Mouse (Mus musculus): ENCODE data around the gene Lsamp. TPM values are rescaled to one million over a fixed set of nuclear protein-coding genes. Genes with fewer than 3 reads are reported as not detected.

Lsamp gene
- total RNA-seq, 2 experiments from 2014 or later = 390 to 474 TPM

GRCm38 (mm10) chr16:41846903-41847302 is 1862.7 kb downstream of the Lsamp start:
- DNase-seq (ENCODE audit: extremely low spot score in 1 of 2, low spot score in 1 of 2) = no peak

- DNase-seq (ENCODE audit: extremely low spot score in 1 of 2, low spot score in 1 of 2) = no peak
Measured at GRCm38 (mm10) chr16:41871917-41872593, 1887.9 kb downstream of the Lsamp start.

GRCm38 (mm10) chr16:41888546-41889165 is 1904.5 kb downstream of the Lsamp start:
- DNase-seq (ENCODE audit: extremely low spot score in 1 of 2, low spot score in 1 of 2) = no peak

DNA sequence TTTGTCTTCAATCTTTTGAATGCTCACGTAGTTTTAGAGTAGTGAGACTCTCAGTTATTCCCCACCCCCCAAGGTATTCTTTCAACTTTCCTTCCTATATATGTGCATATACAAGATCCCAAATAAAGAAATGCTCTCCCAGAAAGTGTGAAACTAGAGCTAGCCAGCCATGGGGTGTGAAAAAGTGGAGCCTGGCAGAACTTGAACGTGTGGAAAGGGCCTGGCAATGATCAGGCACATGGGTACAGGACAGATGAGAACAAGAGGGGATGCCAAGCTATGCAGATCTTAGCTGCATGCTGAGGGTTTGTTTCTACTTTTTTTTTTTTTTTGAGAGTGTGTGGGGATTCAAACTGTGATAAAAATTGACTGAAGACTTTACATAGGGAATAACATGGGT is 1916.6 kb downstream of the Lsamp start:
- DNase-seq (ENCODE audit: extremely low spot score in 1 of 2, low spot score in 1 of 2) = no peak

- no peak for DNase-seq (ENCODE audit: extremely low spot score in 1 of 2, low spot score in 1 of 2)
Measured at GRCm38 (mm10) chr16:41903654-41904053, 1919.5 kb downstream of the Lsamp start.

- no peak for DNase-seq (ENCODE audit: extremely low spot score in 1 of 2, low spot score in 1 of 2)
Measured at GRCm38 (mm10) chr16:41912584-41913193, 1928.5 kb downstream of the Lsamp start.

DNA sequence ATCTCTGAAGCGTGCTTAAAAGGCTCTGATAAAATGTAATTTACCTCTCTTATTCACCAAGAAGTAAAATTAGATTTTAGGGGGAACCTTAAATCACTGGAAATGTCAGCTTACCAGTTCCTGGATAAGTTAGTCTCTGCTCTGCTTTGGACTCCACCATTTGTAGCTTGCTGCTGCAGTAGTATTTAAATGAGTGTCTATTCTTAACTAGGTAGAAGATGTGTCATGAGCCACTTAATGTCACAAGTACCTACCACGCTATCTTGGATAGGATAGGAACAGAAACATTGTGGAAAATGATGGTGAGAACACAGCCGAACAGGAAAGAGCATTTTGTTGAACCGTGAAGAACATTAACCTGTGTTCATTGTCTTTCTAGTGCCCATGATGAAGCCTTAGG is 1929.2 kb downstream of the Lsamp start:
- no peak for DNase-seq (ENCODE audit: extremely low spot score in 1 of 2, low spot score in 1 of 2)

DNA sequence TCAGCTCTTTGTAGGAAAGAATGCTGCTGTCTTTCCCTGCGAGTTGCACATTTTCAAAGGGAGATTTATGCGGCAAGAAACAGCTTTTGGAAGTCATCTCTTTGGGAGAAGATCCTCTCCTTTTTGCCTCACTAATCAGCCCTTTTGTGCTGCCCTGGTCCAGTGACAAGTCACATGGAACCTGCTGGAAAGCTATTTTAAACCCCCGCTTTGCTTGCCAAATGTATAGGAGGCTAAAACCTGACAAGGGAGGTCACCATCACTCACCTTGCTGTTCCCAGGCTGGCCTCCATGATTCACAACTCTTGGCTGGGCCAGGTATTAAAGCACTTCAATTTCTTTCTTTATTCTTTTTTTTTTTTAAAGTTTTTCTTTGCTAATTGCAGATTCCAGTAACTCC is 1932.2 kb downstream of the Lsamp start:
- no peak for DNase-seq (ENCODE audit: extremely low spot score in 1 of 2, low spot score in 1 of 2)

DNA sequence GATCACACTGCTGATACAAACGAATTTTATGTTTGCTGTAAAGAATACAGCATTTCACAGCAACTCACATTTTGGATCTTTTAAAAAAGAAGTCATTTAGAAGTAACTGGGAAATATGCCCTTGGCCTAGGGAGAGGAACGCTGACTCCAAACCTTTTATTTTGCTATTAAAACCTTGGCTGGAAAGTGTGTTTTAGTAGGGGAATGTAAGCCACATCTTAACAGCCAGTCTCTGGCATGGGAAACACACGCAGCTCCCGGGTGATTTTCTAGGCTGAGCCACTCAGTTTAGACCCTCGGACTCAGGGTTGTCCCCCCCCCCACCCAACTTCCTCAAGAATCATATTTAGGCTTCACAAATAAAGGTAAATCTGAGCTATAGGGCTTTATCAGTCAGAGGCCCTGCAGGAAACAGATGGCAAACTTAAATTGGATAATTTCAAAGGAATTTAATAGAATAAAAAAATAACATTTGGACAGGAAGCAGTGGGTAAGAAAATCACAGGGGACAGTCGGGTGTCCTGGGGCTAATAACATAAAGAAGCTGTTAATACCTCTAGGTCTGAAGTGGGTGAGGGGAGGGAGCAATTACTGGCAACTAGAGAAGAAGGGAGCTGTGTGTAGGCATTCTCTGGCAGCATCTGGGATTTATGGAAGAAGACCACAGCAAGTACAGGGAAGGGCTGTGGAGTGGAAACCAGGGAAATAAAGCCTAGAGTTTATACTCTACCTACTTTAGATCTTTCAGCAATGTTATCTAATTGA is 1933.1 kb downstream of the Lsamp start:
- no peak for DNase-seq (ENCODE audit: extremely low spot score in 1 of 2, low spot score in 1 of 2)

DNA sequence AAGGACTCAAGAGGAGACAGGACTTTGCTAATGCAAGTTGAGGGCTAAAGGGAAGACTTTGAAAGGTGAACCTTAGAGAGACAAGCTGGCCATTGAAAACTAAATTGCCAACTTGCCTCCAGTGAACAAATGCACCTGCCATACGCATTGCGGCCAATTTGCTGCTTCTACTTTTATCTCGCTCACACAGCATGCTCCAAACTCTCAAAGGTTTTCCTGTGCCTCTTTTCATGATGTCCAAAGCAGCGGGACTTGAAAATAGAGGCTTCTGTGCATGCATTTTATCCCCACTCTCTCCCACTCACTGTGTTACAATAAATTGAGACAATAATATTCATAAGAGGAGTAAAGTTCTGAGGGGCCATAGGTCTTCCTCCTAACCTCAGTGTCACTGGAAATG is 1945.4 kb downstream of the Lsamp start:
- DNase-seq (ENCODE audit: extremely low spot score in 1 of 2, low spot score in 1 of 2) = no peak

GRCm38 (mm10) chr16:41935701-41936100 is 1951.5 kb downstream of the Lsamp start:
- no peak for DNase-seq (ENCODE audit: extremely low spot score in 1 of 2, low spot score in 1 of 2)

GRCm38 (mm10) chr16:41936908-41937595 is 1952.9 kb downstream of the Lsamp start:
- no peak for DNase-seq (ENCODE audit: extremely low spot score in 1 of 2, low spot score in 1 of 2)

GRCm38 (mm10) chr16:41937596-41937990 is 1953.4 kb downstream of the Lsamp start:
- no peak for DNase-seq (ENCODE audit: extremely low spot score in 1 of 2, low spot score in 1 of 2)

DNA sequence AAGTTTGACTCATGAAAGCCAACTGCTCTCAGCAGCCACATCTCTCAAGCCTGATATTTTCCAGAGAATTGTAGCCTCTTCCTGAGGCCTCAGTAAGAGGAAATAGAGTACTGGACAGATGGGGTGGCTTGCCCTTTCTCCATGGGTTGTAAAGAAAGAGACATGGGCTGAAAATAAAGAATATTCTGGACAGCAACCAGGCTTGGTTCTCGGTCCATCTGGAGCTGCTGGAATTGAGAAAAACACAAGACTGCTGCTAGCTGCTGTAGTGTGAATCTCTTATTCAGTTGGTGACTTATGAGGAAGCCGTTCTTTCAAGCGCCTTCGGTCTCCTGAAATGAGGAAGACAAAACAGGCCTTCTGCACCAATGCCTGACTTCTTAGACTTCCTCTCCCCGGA is 1954.1 kb downstream of the Lsamp start:
- no peak for DNase-seq (ENCODE audit: extremely low spot score in 1 of 2, low spot score in 1 of 2)

DNA sequence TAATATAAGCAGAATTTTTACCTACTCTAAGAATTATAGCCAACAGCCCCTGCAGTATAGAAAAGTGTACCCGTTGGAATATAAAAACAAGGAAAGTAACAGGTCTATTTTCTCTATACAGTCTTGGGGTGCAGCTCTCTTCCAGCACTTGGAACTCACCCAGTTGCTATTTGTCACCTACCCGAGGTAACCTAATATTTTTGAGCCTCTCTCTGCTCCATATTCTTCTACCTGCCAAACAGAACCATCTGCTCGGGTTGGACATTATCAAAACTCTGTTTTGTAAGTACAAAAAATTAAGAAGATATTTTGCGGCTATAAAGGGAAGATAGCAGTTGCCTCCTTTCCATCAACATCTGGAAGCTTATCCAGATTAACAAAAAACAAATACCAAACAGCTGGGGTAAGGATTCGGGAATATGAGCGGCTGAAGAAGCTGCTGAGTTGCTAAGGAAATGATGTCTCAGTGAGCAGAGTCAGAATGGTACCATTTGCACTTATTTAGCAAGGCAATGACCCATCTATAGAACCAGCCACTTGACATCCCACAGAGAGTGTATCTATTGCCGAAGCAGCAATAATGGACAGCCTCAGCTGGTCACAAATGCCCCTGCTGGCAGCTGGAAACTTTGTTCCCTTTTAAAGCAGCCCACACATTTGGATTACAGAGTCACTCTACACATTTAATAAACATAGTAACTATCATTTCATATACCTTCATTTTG is 1957.6 kb downstream of the Lsamp start:
- DNase-seq (ENCODE audit: extremely low spot score in 1 of 2, low spot score in 1 of 2) = no peak

DNA sequence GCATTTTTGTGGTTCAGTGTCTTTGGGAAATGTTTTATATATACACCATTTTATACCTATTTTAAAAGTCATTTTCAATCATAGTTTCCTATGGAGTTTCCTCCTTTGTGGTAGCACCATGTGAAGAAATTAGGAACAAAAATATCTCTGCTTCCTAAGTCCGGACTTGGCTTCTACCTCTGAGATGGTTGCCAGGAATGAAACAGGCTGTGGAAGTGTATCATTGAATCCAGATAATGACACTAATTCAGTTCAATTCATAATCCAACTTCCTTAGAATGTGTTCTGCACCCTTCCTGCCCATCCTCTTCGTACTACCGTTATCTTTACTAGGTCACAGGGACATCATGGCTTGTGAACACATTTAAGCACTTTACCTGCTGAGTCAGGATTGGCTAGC is 1973.7 kb downstream of the Lsamp start:
- no peak for DNase-seq (ENCODE audit: extremely low spot score in 1 of 2, low spot score in 1 of 2)

DNA sequence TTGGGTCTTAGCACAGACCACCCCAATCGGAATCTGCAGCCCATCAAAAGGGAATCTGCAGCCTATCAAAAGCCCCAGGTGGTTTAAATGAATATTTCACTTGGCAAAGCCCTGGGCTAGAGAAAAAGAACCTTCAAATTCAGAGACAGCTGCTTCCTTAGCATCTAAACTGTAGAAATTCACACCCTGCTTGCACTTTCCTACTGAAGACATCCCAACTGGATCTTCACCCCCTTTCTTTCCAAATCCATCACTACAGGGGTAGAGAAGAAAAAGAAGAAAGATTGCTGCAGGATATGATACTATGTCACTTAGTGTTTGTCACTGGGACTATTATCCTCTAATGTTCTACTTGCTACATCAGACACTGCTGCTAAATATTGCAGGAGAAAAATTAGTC is 1981.5 kb downstream of the Lsamp start:
- DNase-seq (ENCODE audit: extremely low spot score in 1 of 2, low spot score in 1 of 2) = no peak

DNA sequence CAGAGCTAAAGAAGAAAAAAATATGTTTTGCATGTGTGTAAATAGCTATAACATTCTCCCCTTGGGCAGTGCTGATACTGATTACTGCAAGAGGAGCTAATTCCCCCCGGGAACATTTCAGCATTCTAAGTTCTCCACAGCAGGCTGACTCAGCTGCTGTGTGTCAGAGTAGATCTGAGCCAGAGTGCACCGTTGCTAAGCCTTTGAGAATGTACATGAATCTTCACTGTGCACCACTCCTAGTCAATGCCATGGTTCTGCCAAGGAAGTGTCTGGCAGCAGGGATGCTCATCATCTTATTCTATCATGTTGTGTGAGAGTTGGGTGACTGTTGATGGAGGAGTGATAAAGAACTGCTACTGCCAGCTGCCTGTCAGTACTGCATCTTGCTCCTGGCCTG is 1985.1 kb downstream of the Lsamp start:
- no peak for DNase-seq (ENCODE audit: extremely low spot score in 1 of 2, low spot score in 1 of 2)

DNA sequence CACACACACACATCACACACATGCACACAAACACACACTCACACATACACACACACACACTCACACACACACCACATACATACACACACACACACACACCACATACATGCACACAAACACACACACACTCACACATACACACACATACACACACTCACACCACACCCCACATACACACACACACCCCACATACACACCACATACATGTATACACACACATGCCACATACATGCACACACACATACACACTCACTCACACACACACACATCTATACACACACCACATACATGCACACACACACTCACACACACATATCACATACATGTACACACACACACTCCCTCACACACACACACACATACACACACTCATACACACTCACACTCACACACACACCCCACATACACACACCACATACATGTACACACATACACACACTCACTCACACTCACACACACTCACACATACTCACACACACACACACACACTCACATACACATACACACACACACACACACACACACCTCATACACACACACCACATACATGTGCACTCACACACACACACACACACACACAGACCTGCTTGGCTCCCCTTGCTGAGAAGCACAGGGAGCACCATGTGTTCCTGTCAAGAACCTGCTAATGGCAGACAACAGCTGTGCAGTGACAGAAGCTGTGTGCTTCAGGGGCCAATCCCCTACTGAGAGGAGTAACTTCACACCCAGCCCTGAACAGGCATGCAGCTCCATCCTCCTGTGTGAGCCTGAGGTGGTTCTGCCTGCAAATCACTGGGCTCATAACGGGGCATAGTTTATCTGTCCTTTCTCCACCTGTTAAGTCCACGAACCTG is 1990.9 kb downstream of the Lsamp start:
- no peak for DNase-seq (ENCODE audit: extremely low spot score in 1 of 2, low spot score in 1 of 2)
